Mouse (Mus musculus): ENCODE data around the gene Cacna1c. TPM values are rescaled to one million over a fixed set of nuclear protein-coding genes. Genes with fewer than 3 reads are reported as not detected.

Cacna1c gene
- total RNA-seq, 1 experiment, result 0.98 TPM

GRCm38 (mm10) chr6:118834046-118834445 is 362.2 kb downstream of the Cacna1c start:
- H3K4me3 ChIP-seq (ENCODE audit: insufficient read depth in 1 of 2, low read depth in 1 of 2, low read length in 2 of 2, poor library complexity in 1 of 2, severe bottlenecking in 1 of 2), result no peak overlapping the region
- no peak overlapping the region for H3K27ac ChIP-seq (ENCODE audit: insufficient read depth, low read depth, low read length, poor library complexity, severe bottlenecking)
- no peak for TF ChIP-seq ZNF384 (IDR thresholded peaks at IDR 0.05; ENCODE audit: low read depth, low read length)
- TF ChIP-seq HCFC1 (IDR thresholded peaks at IDR 0.05; ENCODE audit: borderline replicate concordance, insufficient read depth, low read length), result no peak
- no peak for TF ChIP-seq ZC3H11A (IDR thresholded peaks at IDR 0.05; ENCODE audit: borderline replicate concordance, low read depth, low read length)
- no peak for TF ChIP-seq MAFK (IDR thresholded peaks at IDR 0.05; ENCODE audit: insufficient read depth, low read depth, low read length)
- TF ChIP-seq CHD2 (IDR thresholded peaks at IDR 0.05; ENCODE audit: low read depth, low read length), result no peak
- H3K4me1 ChIP-seq (ENCODE audit: control insufficient read depth in 2 of 2, insufficient read depth in 2 of 2, low read length in 2 of 2, poor library complexity in 1 of 2), result no peaks in the 10 kb centered on the region
- in situ Hi-C loops (cut with MboI; ENCODE audit: low sequenced_read_pairs in 2 of 2, unreplicated experiment in 2 of 2), result no loop called here
- no peak for DNase-seq (ENCODE audit: low read depth, low spot score)
- no peak overlapping the region for H3K9ac ChIP-seq (ENCODE audit: insufficient read depth, low read depth, low read length, poor library complexity, severe bottlenecking)
- H3K9me3 ChIP-seq (ENCODE audit: control insufficient read depth, insufficient read depth, low read depth, low read length), result no peaks in the 10 kb centered on the region
- no peaks in the 10 kb centered on the region for H3K36me3 ChIP-seq (ENCODE audit: control insufficient read depth, insufficient read depth, low read length, poor library complexity, severe bottlenecking)

GRCm38 (mm10) chr6:118833049-118833448 is 363.2 kb downstream of the Cacna1c start:
- Histone ChIP-seq H3K27ac (ENCODE audit: insufficient read depth, low read depth, low read length, poor library complexity, severe bottlenecking) (no peak overlapping the region), H3K4me3 (ENCODE audit: insufficient read depth in 1 of 2, low read depth in 1 of 2, low read length in 2 of 2, poor library complexity in 1 of 2, severe bottlenecking in 1 of 2) (no peak overlapping the region), H3K9ac (ENCODE audit: insufficient read depth, low read depth, low read length, poor library complexity, severe bottlenecking) (no peak overlapping the region), H3K9me3 (ENCODE audit: control insufficient read depth, insufficient read depth, low read depth, low read length) (no peaks in the 10 kb centered on the region), H3K4me1 (ENCODE audit: control insufficient read depth in 2 of 2, insufficient read depth in 2 of 2, low read length in 2 of 2, poor library complexity in 1 of 2) (no peaks in the 10 kb centered on the region), H3K36me3 (ENCODE audit: control insufficient read depth, insufficient read depth, low read length, poor library complexity, severe bottlenecking) (no peaks in the 10 kb centered on the region)
- no peak for DNase-seq (ENCODE audit: low read depth, low spot score)
- in situ Hi-C loops (cut with MboI; ENCODE audit: low sequenced_read_pairs in 2 of 2, unreplicated experiment in 2 of 2), result no loop called here
- no peak for TF ChIP-seq ZC3H11A (IDR thresholded peaks at IDR 0.05; ENCODE audit: borderline replicate concordance, low read depth, low read length)
- no peak for TF ChIP-seq ZNF384 (IDR thresholded peaks at IDR 0.05; ENCODE audit: low read depth, low read length)
- TF ChIP-seq HCFC1 (IDR thresholded peaks at IDR 0.05; ENCODE audit: borderline replicate concordance, insufficient read depth, low read length), result no peak
- TF ChIP-seq CHD2 (IDR thresholded peaks at IDR 0.05; ENCODE audit: low read depth, low read length), result no peak
- TF ChIP-seq MAFK (IDR thresholded peaks at IDR 0.05; ENCODE audit: insufficient read depth, low read depth, low read length), result no peak

- Histone ChIP-seq H3K4me1 (ENCODE audit: control insufficient read depth in 2 of 2, insufficient read depth in 2 of 2, low read length in 2 of 2, poor library complexity in 1 of 2) (no peaks in the 10 kb centered on the region), H3K4me3 (ENCODE audit: insufficient read depth in 1 of 2, low read depth in 1 of 2, low read length in 2 of 2, poor library complexity in 1 of 2, severe bottlenecking in 1 of 2) (no peak overlapping the region), H3K36me3 (ENCODE audit: control insufficient read depth, insufficient read depth, low read length, poor library complexity, severe bottlenecking) (no peaks in the 10 kb centered on the region), H3K9ac (ENCODE audit: insufficient read depth, low read depth, low read length, poor library complexity, severe bottlenecking) (no peak overlapping the region), H3K9me3 (ENCODE audit: control insufficient read depth, insufficient read depth, low read depth, low read length) (no peaks in the 10 kb centered on the region), H3K27ac (ENCODE audit: insufficient read depth, low read depth, low read length, poor library complexity, severe bottlenecking) (no peak overlapping the region)
- TF ChIP-seq ZC3H11A (IDR thresholded peaks at IDR 0.05; ENCODE audit: borderline replicate concordance, low read depth, low read length), result no peak
- TF ChIP-seq ZNF384 (IDR thresholded peaks at IDR 0.05; ENCODE audit: low read depth, low read length), result no peak
- no peak for TF ChIP-seq MAFK (IDR thresholded peaks at IDR 0.05; ENCODE audit: insufficient read depth, low read depth, low read length)
- TF ChIP-seq CHD2 (IDR thresholded peaks at IDR 0.05; ENCODE audit: low read depth, low read length), result no peak
- TF ChIP-seq HCFC1 (IDR thresholded peaks at IDR 0.05; ENCODE audit: borderline replicate concordance, insufficient read depth, low read length), result no peak
- DNase-seq (ENCODE audit: low read depth, low spot score), result no peak
- in situ Hi-C loops (cut with MboI; ENCODE audit: low sequenced_read_pairs in 2 of 2, unreplicated experiment in 2 of 2), result no loop called here
Measured at GRCm38 (mm10) chr6:118832616-118833015, 363.6 kb downstream of the Cacna1c start.

- H3K4me3 ChIP-seq (ENCODE audit: insufficient read depth in 1 of 2, low read depth in 1 of 2, low read length in 2 of 2, poor library complexity in 1 of 2, severe bottlenecking in 1 of 2), result no peak overlapping the region
- TF ChIP-seq CHD2 (IDR thresholded peaks at IDR 0.05; ENCODE audit: low read depth, low read length) (no peak), ZC3H11A (IDR thresholded peaks at IDR 0.05; ENCODE audit: borderline replicate concordance, low read depth, low read length) (no peak), HCFC1 (IDR thresholded peaks at IDR 0.05; ENCODE audit: borderline replicate concordance, insufficient read depth, low read length) (no peak), ZNF384 (IDR thresholded peaks at IDR 0.05; ENCODE audit: low read depth, low read length) (no peak), MAFK (IDR thresholded peaks at IDR 0.05; ENCODE audit: insufficient read depth, low read depth, low read length) (no peak)
- H3K9me3 ChIP-seq (ENCODE audit: control insufficient read depth, insufficient read depth, low read depth, low read length), result no peaks in the 10 kb centered on the region
- H3K27ac ChIP-seq (ENCODE audit: insufficient read depth, low read depth, low read length, poor library complexity, severe bottlenecking), result no peak overlapping the region
- no peak overlapping the region for H3K9ac ChIP-seq (ENCODE audit: insufficient read depth, low read depth, low read length, poor library complexity, severe bottlenecking)
- H3K36me3 ChIP-seq (ENCODE audit: control insufficient read depth, insufficient read depth, low read length, poor library complexity, severe bottlenecking), result no peaks in the 10 kb centered on the region
- no peaks in the 10 kb centered on the region for H3K4me1 ChIP-seq (ENCODE audit: control insufficient read depth in 2 of 2, insufficient read depth in 2 of 2, low read length in 2 of 2, poor library complexity in 1 of 2)
- DNase-seq (ENCODE audit: low read depth, low spot score), result no peak
- in situ Hi-C loops (cut with MboI; ENCODE audit: low sequenced_read_pairs in 2 of 2, unreplicated experiment in 2 of 2), result no loop called here
Measured at GRCm38 (mm10) chr6:118830851-118831250, 365.4 kb downstream of the Cacna1c start.

GRCm38 (mm10) chr6:118828187-118828586 is 368.0 kb downstream of the Cacna1c start:
- TF ChIP-seq CHD2 (IDR thresholded peaks at IDR 0.05; ENCODE audit: low read depth, low read length) (no peak), MAFK (IDR thresholded peaks at IDR 0.05; ENCODE audit: insufficient read depth, low read depth, low read length) (no peak), ZC3H11A (IDR thresholded peaks at IDR 0.05; ENCODE audit: borderline replicate concordance, low read depth, low read length) (no peak), ZNF384 (IDR thresholded peaks at IDR 0.05; ENCODE audit: low read depth, low read length) (no peak), HCFC1 (IDR thresholded peaks at IDR 0.05; ENCODE audit: borderline replicate concordance, insufficient read depth, low read length) (no peak)

More at GRCm38 (mm10) chr6:118828187-118828586, 368.0 kb downstream of the Cacna1c start:
- H3K4me3 ChIP-seq (ENCODE audit: insufficient read depth in 1 of 2, low read depth in 1 of 2, low read length in 2 of 2, poor library complexity in 1 of 2, severe bottlenecking in 1 of 2), result no peak overlapping the region
- no peaks in the 10 kb centered on the region for H3K36me3 ChIP-seq (ENCODE audit: control insufficient read depth, insufficient read depth, low read length, poor library complexity, severe bottlenecking)
- no peak for DNase-seq (ENCODE audit: low read depth, low spot score)
- H3K9me3 ChIP-seq (ENCODE audit: control insufficient read depth, insufficient read depth, low read depth, low read length), result no peaks in the 10 kb centered on the region
- H3K4me1 ChIP-seq (ENCODE audit: control insufficient read depth in 2 of 2, insufficient read depth in 2 of 2, low read length in 2 of 2, poor library complexity in 1 of 2), result no peaks in the 10 kb centered on the region
- H3K27ac ChIP-seq (ENCODE audit: insufficient read depth, low read depth, low read length, poor library complexity, severe bottlenecking), result no peak overlapping the region
- in situ Hi-C loops (cut with MboI; ENCODE audit: low sequenced_read_pairs in 2 of 2, unreplicated experiment in 2 of 2), result no loop called here
- no peak overlapping the region for H3K9ac ChIP-seq (ENCODE audit: insufficient read depth, low read depth, low read length, poor library complexity, severe bottlenecking)
